Mouse (Mus musculus) ovary, adult 10 weeks (tissue): ENCODE data around the gene Olfr643. TPM values are rescaled to one million over a fixed set of nuclear protein-coding genes. Genes with fewer than 3 reads are reported as not detected.

ENCODE experiments used
- polyA plus RNA-seq: library from polyadenylated mRNA; stranded (reverse); fragments of 350-450 nt; fragmentation: Illumina TruSeq; extraction: RNeasy Lipid Tissue Mini Kit (QIAGEN cat#74804); gene quantifications from one replicate; pipeline ENCODE4 v1.2.3, GENCODE M21; 2014

The Olfr643 gene
- not detected for polyA plus RNA-seq

GRCm38 (mm10) chr7:104137305-104137704, at the start of gene Olfr643:
Olfr643 (minus strand) TSS chr7:104137405.

GRCm38 (mm10) chr7:104183292-104183691, 46.1 kb upstream of the Olfr643 start, which contains the start of gene Olfr648:
Olfr648 (minus strand) TSS chr7:104183392.

GRCm38 (mm10) chr7:104150456-104150855, 13.3 kb upstream of the Olfr643 start, which contains the start of gene Ubqlnl:
Ubqlnl (minus strand) TSS chr7:104150556.

GRCm38 (mm10) chr7:104143179-104143578, 6.0 kb upstream of the Olfr643 start, which contains the start of gene Ubqln3:
Ubqln3 (minus strand) TSS chr7:104143279.

GRCm38 (mm10) chr7:104129726-104130125, 7.5 kb downstream of the Olfr643 start, which contains the start of gene Ubqln5:
Ubqln5 (minus strand) TSS chr7:104129826.

GRCm38 (mm10) chr7:104104757-104104972, 32.5 kb downstream of the Olfr643 start, which contains the start of gene Olfr646:
Olfr646 (plus strand) TSS chr7:104104873.

GRCm38 (mm10) chr7:104085365-104085764, 51.8 kb downstream of the Olfr643 start, which contains the start of gene Olfr645:
Olfr645 (minus strand) TSS chr7:104085465.

GRCm38 (mm10) chr7:104071769-104072168, 65.4 kb downstream of the Olfr643 start, which contains the start of gene Olfr644:
Olfr644 (minus strand) TSS chr7:104071869.

GRCm38 (mm10) chr7:104061345-104061744, 75.9 kb downstream of the Olfr643 start, which contains the start of gene 4930516K23Rik:
4930516K23Rik (minus strand) TSS chr7:104061445.

GRCm38 (mm10) chr7:104052566-104052965, 84.6 kb downstream of the Olfr643 start, which contains the start of gene Olfr642:
Olfr642 (minus strand) TSS chr7:104052666.

GRCm38 (mm10) chr7:104035145-104035544, 102.1 kb downstream of the Olfr643 start, which contains the start of gene Olfr641:
Olfr641 (plus strand) TSS chr7:104035445.

GRCm38 (mm10) chr7:104025473-104025872, 111.7 kb downstream of the Olfr643 start, which contains the start of gene Olfr640:
Olfr640 (minus strand) TSS chr7:104025573.

GRCm38 (mm10) chr7:104017203-104017602, 120.0 kb downstream of the Olfr643 start, which contains the start of gene Olfr639:
Olfr639 (minus strand) TSS chr7:104017303.

GRCm38 (mm10) chr7:103998446-103998845, 138.8 kb downstream of the Olfr643 start, which contains the start of gene Olfr638:
Olfr638 (plus strand) TSS chr7:103998746.

GRCm38 (mm10) chr7:103970852-103971251, 166.4 kb downstream of the Olfr643 start, which contains the start of gene Olfr635:
Olfr635 (plus strand) TSS chr7:103971152.

Other genes with a start within 250 kb of the Olfr643 start
- gene Olfr64, start 242.9 kb downstream of the Olfr643 start, polyA plus RNA-seq = not detected
- gene Olfr65, start 233.9 kb downstream of the Olfr643 start, polyA plus RNA-seq = not detected
- not detected for gene Olfr631, start 208.6 kb downstream of the Olfr643 start, polyA plus RNA-seq
- gene Olfr632, start 203.1 kb downstream of the Olfr643 start, polyA plus RNA-seq = not detected
- gene Olfr633, start 193.0 kb downstream of the Olfr643 start, polyA plus RNA-seq = not detected
- gene Olfr635, start 166.3 kb downstream of the Olfr643 start, polyA plus RNA-seq = not detected
- not detected for gene Olfr638, start 138.7 kb downstream of the Olfr643 start, polyA plus RNA-seq
- not detected for gene Olfr639, start 120.1 kb downstream of the Olfr643 start, polyA plus RNA-seq
- gene Olfr640, start 111.8 kb downstream of the Olfr643 start, polyA plus RNA-seq = not detected
- not detected for gene Olfr641, start 102.0 kb downstream of the Olfr643 start, polyA plus RNA-seq
- gene Olfr642, start 84.7 kb downstream of the Olfr643 start, polyA plus RNA-seq = not detected
- not detected for gene 4930516K23Rik, start 76.0 kb downstream of the Olfr643 start, polyA plus RNA-seq
- gene Olfr644, start 65.5 kb downstream of the Olfr643 start, polyA plus RNA-seq = not detected
- not detected for gene Olfr645, start 51.9 kb downstream of the Olfr643 start, polyA plus RNA-seq
- not detected for gene Olfr646, start 32.5 kb downstream of the Olfr643 start, polyA plus RNA-seq
- not detected for gene Ubqln5, start 7.6 kb downstream of the Olfr643 start, polyA plus RNA-seq
- gene Ubqln3, start 5.9 kb upstream of the Olfr643 start, polyA plus RNA-seq = not detected
- gene Ubqlnl, start 13.2 kb upstream of the Olfr643 start, polyA plus RNA-seq = not detected
- gene Olfm5, start 27.4 kb upstream of the Olfr643 start, polyA plus RNA-seq = not detected
- gene Olfr648, start 46.0 kb upstream of the Olfr643 start, polyA plus RNA-seq = 0.80 TPM
- not detected for gene Olfr649, start 58.6 kb upstream of the Olfr643 start, polyA plus RNA-seq
- gene Trim6, start 81.4 kb upstream of the Olfr643 start, polyA plus RNA-seq = 1.5 TPM
- 18.0 TPM for gene Trim34a, start 107.1 kb upstream of the Olfr643 start, polyA plus RNA-seq
- 3.0 TPM for gene Trim5, start 150.7 kb upstream of the Olfr643 start, polyA plus RNA-seq
- gene Trim12a, start 178.1 kb upstream of the Olfr643 start, polyA plus RNA-seq = 26.0 TPM
- not detected for gene Trim34b, start 192.1 kb upstream of the Olfr643 start, polyA plus RNA-seq
- gene Trim12c, start 216.0 kb upstream of the Olfr643 start, polyA plus RNA-seq = 27.0 TPM
- gene Trim30b, start 232.5 kb upstream of the Olfr643 start, polyA plus RNA-seq = 0.23 TPM